Mouse (Mus musculus): Measurements from ENCODE around the gene Chka. TPM values are rescaled to one million over a fixed set of nuclear protein-coding genes. Genes with fewer than 3 reads are reported as not detected.

Chka gene
- total RNA-seq, 1 experiment: 79.6 TPM

- H3K9ac ChIP-seq (ENCODE audit: insufficient read depth, low read depth, low read length, poor library complexity, severe bottlenecking): no peak overlapping the region
- H3K4me1 ChIP-seq (ENCODE audit: control insufficient read depth in 2 of 2, insufficient read depth in 2 of 2, low read length in 2 of 2, poor library complexity in 1 of 2): no peaks in the 10 kb centered on the region
- DNase-seq (ENCODE audit: low read depth, low spot score): no peak
- H3K4me3 ChIP-seq (ENCODE audit: insufficient read depth in 1 of 2, low read depth in 1 of 2, low read length in 2 of 2, poor library complexity in 1 of 2, severe bottlenecking in 1 of 2): no peak overlapping the region
- no peaks in the 10 kb centered on the region for H3K9me3 ChIP-seq (ENCODE audit: control insufficient read depth, insufficient read depth, low read depth, low read length)
- in situ Hi-C loops (cut with MboI; ENCODE audit: low sequenced_read_pairs in 2 of 2, unreplicated experiment in 2 of 2): no loop called here
- no peak overlapping the region for H3K27ac ChIP-seq (ENCODE audit: insufficient read depth, low read depth, low read length, poor library complexity, severe bottlenecking)
- TF ChIP-seq CHD2 (IDR thresholded peaks at IDR 0.05; ENCODE audit: low read depth, low read length) (no peak), ZNF384 (IDR thresholded peaks at IDR 0.05; ENCODE audit: low read depth, low read length) (no peak), HCFC1 (IDR thresholded peaks at IDR 0.05; ENCODE audit: borderline replicate concordance, insufficient read depth, low read length) (no peak), ZC3H11A (IDR thresholded peaks at IDR 0.05; ENCODE audit: borderline replicate concordance, low read depth, low read length) (no peak), MAFK (IDR thresholded peaks at IDR 0.05; ENCODE audit: insufficient read depth, low read depth, low read length) (no peak)
- H3K36me3 ChIP-seq (ENCODE audit: control insufficient read depth, insufficient read depth, low read length, poor library complexity, severe bottlenecking): peaks cover 38% of the 10 kb centered on the region
These were observed 32.9 kb downstream of the Chka start for GRCm38 (mm10) chr19:3884325-3884990.

- DNase-seq (ENCODE audit: low read depth, low spot score): no peak
- H3K9ac ChIP-seq (ENCODE audit: insufficient read depth, low read depth, low read length, poor library complexity, severe bottlenecking): no peak overlapping the region
- no peak overlapping the region for H3K4me3 ChIP-seq (ENCODE audit: insufficient read depth in 1 of 2, low read depth in 1 of 2, low read length in 2 of 2, poor library complexity in 1 of 2, severe bottlenecking in 1 of 2)
- no peaks in the 10 kb centered on the region for H3K4me1 ChIP-seq (ENCODE audit: control insufficient read depth in 2 of 2, insufficient read depth in 2 of 2, low read length in 2 of 2, poor library complexity in 1 of 2)
- TF ChIP-seq CHD2 (IDR thresholded peaks at IDR 0.05; ENCODE audit: low read depth, low read length): no peak
- no peak for TF ChIP-seq MAFK (IDR thresholded peaks at IDR 0.05; ENCODE audit: insufficient read depth, low read depth, low read length)
- no peak for TF ChIP-seq ZC3H11A (IDR thresholded peaks at IDR 0.05; ENCODE audit: borderline replicate concordance, low read depth, low read length)
- TF ChIP-seq HCFC1 (IDR thresholded peaks at IDR 0.05; ENCODE audit: borderline replicate concordance, insufficient read depth, low read length): no peak
- TF ChIP-seq ZNF384 (IDR thresholded peaks at IDR 0.05; ENCODE audit: low read depth, low read length): no peak
- H3K27ac ChIP-seq (ENCODE audit: insufficient read depth, low read depth, low read length, poor library complexity, severe bottlenecking): no peak overlapping the region
- H3K9me3 ChIP-seq (ENCODE audit: control insufficient read depth, insufficient read depth, low read depth, low read length): no peaks in the 10 kb centered on the region
- in situ Hi-C loops (cut with MboI; ENCODE audit: low sequenced_read_pairs in 2 of 2, unreplicated experiment in 2 of 2): no loop called here
- H3K36me3 ChIP-seq (ENCODE audit: control insufficient read depth, insufficient read depth, low read length, poor library complexity, severe bottlenecking): peaks cover 65% of the 10 kb centered on the region
These were observed 37.5 kb downstream of the Chka start for GRCm38 (mm10) chr19:3889096-3889495.

- H3K36me3 ChIP-seq (ENCODE audit: control insufficient read depth, insufficient read depth, low read length, poor library complexity, severe bottlenecking): peaks cover 64% of the 10 kb centered on the region
- no peak for DNase-seq (ENCODE audit: low read depth, low spot score)
- H3K9ac ChIP-seq (ENCODE audit: insufficient read depth, low read depth, low read length, poor library complexity, severe bottlenecking): no peak overlapping the region
- in situ Hi-C loops (cut with MboI; ENCODE audit: low sequenced_read_pairs in 2 of 2, unreplicated experiment in 2 of 2): no loop called here
- H3K27ac ChIP-seq (ENCODE audit: insufficient read depth, low read depth, low read length, poor library complexity, severe bottlenecking): no peak overlapping the region
- H3K4me1 ChIP-seq (ENCODE audit: control insufficient read depth in 2 of 2, insufficient read depth in 2 of 2, low read length in 2 of 2, poor library complexity in 1 of 2): peaks cover 0 to 2% of the 10 kb centered on the region in 2 experiments; a peak in 1 of 4 replicates
- TF ChIP-seq HCFC1 (IDR thresholded peaks at IDR 0.05; ENCODE audit: borderline replicate concordance, insufficient read depth, low read length): no peak
- no peak for TF ChIP-seq MAFK (IDR thresholded peaks at IDR 0.05; ENCODE audit: insufficient read depth, low read depth, low read length)
- TF ChIP-seq CHD2 (IDR thresholded peaks at IDR 0.05; ENCODE audit: low read depth, low read length): no peak
- TF ChIP-seq ZC3H11A (IDR thresholded peaks at IDR 0.05; ENCODE audit: borderline replicate concordance, low read depth, low read length): no peak
- TF ChIP-seq ZNF384 (IDR thresholded peaks at IDR 0.05; ENCODE audit: low read depth, low read length): no peak
- H3K4me3 ChIP-seq (ENCODE audit: insufficient read depth in 1 of 2, low read depth in 1 of 2, low read length in 2 of 2, poor library complexity in 1 of 2, severe bottlenecking in 1 of 2): no peak overlapping the region
- H3K9me3 ChIP-seq (ENCODE audit: control insufficient read depth, insufficient read depth, low read depth, low read length): no peaks in the 10 kb centered on the region
These were observed 38.6 kb downstream of the Chka start for GRCm38 (mm10) chr19:3890181-3890580.

GRCm38 (mm10) chr19:3893545-3894116 is 42.1 kb downstream of the Chka start:
- H3K27ac ChIP-seq (ENCODE audit: insufficient read depth, low read depth, low read length, poor library complexity, severe bottlenecking): no peak overlapping the region
- H3K4me1 ChIP-seq (ENCODE audit: control insufficient read depth in 2 of 2, insufficient read depth in 2 of 2, low read length in 2 of 2, poor library complexity in 1 of 2): peaks cover 0 to 2% of the 10 kb centered on the region in 2 experiments; a peak in 1 of 4 replicates
- TF ChIP-seq ZC3H11A (IDR thresholded peaks at IDR 0.05; ENCODE audit: borderline replicate concordance, low read depth, low read length) (no peak), MAFK (IDR thresholded peaks at IDR 0.05; ENCODE audit: insufficient read depth, low read depth, low read length) (no peak), HCFC1 (IDR thresholded peaks at IDR 0.05; ENCODE audit: borderline replicate concordance, insufficient read depth, low read length) (no peak), CHD2 (IDR thresholded peaks at IDR 0.05; ENCODE audit: low read depth, low read length) (no peak), ZNF384 (IDR thresholded peaks at IDR 0.05; ENCODE audit: low read depth, low read length) (no peak)
- H3K9me3 ChIP-seq (ENCODE audit: control insufficient read depth, insufficient read depth, low read depth, low read length): no peaks in the 10 kb centered on the region
- H3K9ac ChIP-seq (ENCODE audit: insufficient read depth, low read depth, low read length, poor library complexity, severe bottlenecking): no peak overlapping the region
- in situ Hi-C loops (cut with MboI; ENCODE audit: low sequenced_read_pairs in 2 of 2, unreplicated experiment in 2 of 2): no loop called here
- peaks cover 55% of the 10 kb centered on the region for H3K36me3 ChIP-seq (ENCODE audit: control insufficient read depth, insufficient read depth, low read length, poor library complexity, severe bottlenecking)
- no peak for DNase-seq (ENCODE audit: low read depth, low spot score)
- H3K4me3 ChIP-seq (ENCODE audit: insufficient read depth in 1 of 2, low read depth in 1 of 2, low read length in 2 of 2, poor library complexity in 1 of 2, severe bottlenecking in 1 of 2): no peak overlapping the region

All from ES-E14 (cell line).